Mouse (Mus musculus): ENCODE measurements around the gene Nxpe3.

- TF ChIP-seq CTCF (IDR thresholded peaks at IDR 0.05; ENCODE audit: borderline replicate concordance, extremely low read depth, insufficient read depth, insufficient read length) (no peak), POLR2A (IDR thresholded peaks at IDR 0.05; ENCODE audit: borderline replicate concordance, extremely low read depth, insufficient read depth, insufficient read length, poor library complexity, severe bottlenecking) (no peak)
Measured at GRCm38 (mm10) chr16:55815466-55815865, 79.6 kb downstream of the Nxpe3 start.

Data from brain, embryonic 14.5 days (tissue).